Mouse (Mus musculus) CH12.LX (cell line): Measurements from ENCODE around the gene Nags. TPM values are rescaled to one million over a fixed set of nuclear protein-coding genes. Genes with fewer than 3 reads are reported as not detected.

Experiments used
- DNase-seq: peaks from one replicate; pipeline ENCODE4 v3.0.0-alpha.2; 2013; ENCODE audit errors: extremely low read depth
- H3K27ac ChIP-seq: 2 replicates; pipeline ENCODE4 v1.5.1; 2012; ENCODE audit warnings: low read depth, mild to moderate bottlenecking, control low read depth, moderate library complexity; ENCODE audit not compliant: insufficient read depth
- H3K27me3 ChIP-seq: replicated peaks from 2 replicates; pipeline ENCODE3; 2012; ENCODE audit warnings: inconsistent platforms
- H3K36me3 ChIP-seq, 2 experiments: replicated peaks in 1 of 2; 2 replicates each; pipeline versions ENCODE3 to v1.6.1; 2012; ENCODE audit warnings: inconsistent platforms in 1 of 2, low read length in 1 of 2, mild to moderate bottlenecking in 1 of 2, mixed read lengths in 1 of 2, moderate library complexity in 1 of 2; ENCODE audit not compliant: control insufficient read depth in 1 of 2, insufficient read depth in 1 of 2
- H3K4me1 ChIP-seq, 2 experiments: 2 replicates each; pipeline ENCODE4 v1.6.1; 2012; ENCODE audit warnings: inconsistent platforms in 1 of 2, moderate library complexity in 1 of 2; ENCODE audit not compliant: insufficient read depth in 2 of 2, control insufficient read depth in 1 of 2
- H3K4me2 ChIP-seq: 2 replicates; pipeline ENCODE4 v1.6.1; 2012; ENCODE audit warnings: low read depth, mild to moderate bottlenecking, control low read depth; ENCODE audit not compliant: poor library complexity, insufficient read depth, severe bottlenecking
- H3K4me3 ChIP-seq, 3 experiments: fragments of 150-350 bp in 1 of 3; sonication (generic) in 1 of 3; replicated peaks in 1 of 3; 2 replicates each; pipeline versions ENCODE3 to v1.5.1; 2011 to 2012; ENCODE audit warnings: low read depth in 2 of 3, low read length in 2 of 3, mild to moderate bottlenecking in 2 of 3, moderate library complexity in 2 of 3, control low read depth in 1 of 3, improper control_type of control experiment in 1 of 3, inconsistent platforms in 1 of 3, mixed read lengths in 1 of 3; ENCODE audit not compliant: poor library complexity in 1 of 3
- H3K79me2 ChIP-seq: replicated peaks from 2 replicates; pipeline ENCODE4 v1.6.1; 2012; ENCODE audit warnings: mild to moderate bottlenecking, moderate library complexity; ENCODE audit not compliant: control insufficient read depth, poor library complexity, insufficient read depth, severe bottlenecking; ENCODE audit errors: extremely low read depth
- H3K9ac ChIP-seq: 2 replicates; pipeline ENCODE4 v1.6.1; 2012; ENCODE audit warnings: low read depth, mild to moderate bottlenecking, control low read depth, moderate library complexity; ENCODE audit not compliant: insufficient read depth
- H3K9me3 ChIP-seq: replicated peaks from 2 replicates; pipeline ENCODE3; 2012; ENCODE audit warnings: low read length, inconsistent platforms, mixed read lengths
- BHLHE40 ChIP-seq: IDR thresholded peaks from 2 replicates; pipeline ENCODE4 v1.6.1; 2011; ENCODE audit warnings: mild to moderate bottlenecking, low read depth, low read length, improper control_type of control experiment
- CTCF ChIP-seq, 2 experiments: IDR thresholded peaks in 1 of 2; conservative IDR thresholded peaks in 1 of 2; 2 replicates each; pipeline ENCODE4 v1.5.1; 2011 to 2012; ENCODE audit warnings: low read depth in 2 of 2, low read length in 2 of 2, improper control_type of control experiment in 1 of 2, inconsistent platforms in 1 of 2, mild to moderate bottlenecking in 1 of 2, moderate library complexity in 1 of 2
- ELF1 ChIP-seq: IDR thresholded peaks from 2 replicates; pipeline ENCODE4 v1.6.1; 2014; ENCODE audit warnings: low read depth, mild to moderate bottlenecking, inconsistent platforms, low read length, improper control_type of control experiment
- ETS1 ChIP-seq: conservative IDR thresholded peaks from 2 replicates; pipeline ENCODE4 v1.6.1; 2012; ENCODE audit warnings: low read depth, mild to moderate bottlenecking, inconsistent platforms, low read length, improper control_type of control experiment, moderate library complexity
- HCFC1 ChIP-seq: IDR thresholded peaks from 2 replicates; pipeline ENCODE4 v1.6.1; 2012; ENCODE audit warnings: low read depth, mild to moderate bottlenecking, inconsistent platforms, low read length, improper control_type of control experiment
- IRF4 ChIP-seq: IDR thresholded peaks from 2 replicates; pipeline ENCODE4 v1.6.1; 2014; ENCODE audit warnings: low read depth, mild to moderate bottlenecking, inconsistent platforms, low read length, improper control_type of control experiment
- JUND ChIP-seq: conservative IDR thresholded peaks from 2 replicates; pipeline ENCODE4 v1.6.1; 2011; ENCODE audit warnings: low read depth, low read length, improper control_type of control experiment
- MAX ChIP-seq: IDR thresholded peaks from 2 replicates; pipeline ENCODE4 v1.6.1; 2011; ENCODE audit warnings: low read length, improper control_type of control experiment
- MAZ ChIP-seq: IDR thresholded peaks from 2 replicates; pipeline ENCODE4 v1.6.1; 2012; ENCODE audit warnings: low read depth, mild to moderate bottlenecking, inconsistent platforms, low read length, improper control_type of control experiment, moderate library complexity
- MEF2A ChIP-seq: IDR thresholded peaks from 2 replicates; pipeline ENCODE4 v1.6.1; 2014; ENCODE audit warnings: low read depth, mild to moderate bottlenecking, inconsistent platforms, low read length, improper control_type of control experiment, borderline replicate concordance
- MXI1 ChIP-seq: IDR thresholded peaks from 2 replicates; pipeline ENCODE4 v1.6.1; 2011; ENCODE audit warnings: mild to moderate bottlenecking, low read depth, low read length, improper control_type of control experiment
- NELFE ChIP-seq: IDR thresholded peaks from 2 replicates; pipeline ENCODE4 v1.6.1; 2011; ENCODE audit warnings: low read depth, low read length, improper control_type of control experiment
- RAD21 ChIP-seq: IDR thresholded peaks from 2 replicates; pipeline ENCODE4 v1.6.1; 2011; ENCODE audit warnings: low read depth, mild to moderate bottlenecking, low read length, improper control_type of control experiment, moderate library complexity
- RCOR1 ChIP-seq: conservative IDR thresholded peaks from 2 replicates; pipeline ENCODE4 v1.6.1; 2012; ENCODE audit warnings: low read depth, mild to moderate bottlenecking, inconsistent platforms, low read length, improper control_type of control experiment
- SMC3 ChIP-seq: IDR thresholded peaks from 2 replicates; pipeline ENCODE4 v1.6.1; 2011; ENCODE audit warnings: low read depth, low read length, improper control_type of control experiment
- TCF12 ChIP-seq: IDR thresholded peaks from 2 replicates; pipeline ENCODE4 v1.6.1; 2014; ENCODE audit warnings: low read depth, mild to moderate bottlenecking, inconsistent platforms, low read length, improper control_type of control experiment
- USF1 ChIP-seq: IDR thresholded peaks from 2 replicates; pipeline ENCODE4 v1.6.1; 2014; ENCODE audit warnings: low read depth, mild to moderate bottlenecking, inconsistent platforms, low read length, improper control_type of control experiment
- USF2 ChIP-seq: conservative IDR thresholded peaks from 2 replicates; pipeline ENCODE4 v1.6.1; 2011; ENCODE audit warnings: low read depth, low read length, improper control_type of control experiment
- ZC3H11A ChIP-seq: IDR thresholded peaks from 2 replicates; pipeline ENCODE4 v1.6.1; 2012; ENCODE audit warnings: low read depth, mild to moderate bottlenecking, inconsistent platforms, low read length, improper control_type of control experiment
- ZKSCAN1 ChIP-seq: IDR thresholded peaks from 2 replicates; pipeline ENCODE4 v1.6.1; 2012; ENCODE audit warnings: low read depth, inconsistent platforms, low read length, improper control_type of control experiment, borderline replicate concordance
- ZMIZ1 ChIP-seq: IDR thresholded peaks from 2 replicates; pipeline ENCODE4 v1.6.1; 2012; ENCODE audit warnings: low read depth, mild to moderate bottlenecking, inconsistent platforms, low read length, improper control_type of control experiment
- ZNF384 ChIP-seq: IDR thresholded peaks from 2 replicates; pipeline ENCODE4 v1.6.1; 2012; ENCODE audit warnings: low read depth, low read length, improper control_type of control experiment, inconsistent platforms
- dilution Hi-C: fragments of 300-500 bp; cut with MboI; formaldehyde crosslinking; loops from 2 replicates; pipeline ENCODE4 v1.14.3; 2020; ENCODE audit warnings: low sequenced_read_pairs; ENCODE audit not compliant: extremely low pct_unique_long_range_greater_than_20kb, extremely low pct_ligation_motif_present
- in situ Hi-C: fragments of 300-500 bp; cut with MboI; formaldehyde crosslinking; loops from 3 replicates; pipeline ENCODE4 v1.14.3; 2019; ENCODE audit warnings: low sequenced_read_pairs, low pct_ligation_motif_present, low pct_unique_long_range_greater_than_20kb, mixed read lengths
- polyA plus RNA-seq: library from polyadenylated mRNA; unstranded; fragments of >175 nt; gene quantifications from 2 replicates; pipeline ENCODE4 v1.2.1, GENCODE M21; 2012; ENCODE audit warnings: low read depth; ENCODE audit not compliant: insufficient read length
- total RNA-seq, 2 experiments: library from RNA; depleted of rRNA; stranded (reverse); fragments of 300-350 nt in 1 of 2; fragments of >200 nt in 1 of 2; gene quantifications; 2 replicates each; pipeline ENCODE4 v1.2.3; 2012 to 2014

Gene Nags
- total and polyA plus RNA-seq, 3 experiments, result not detected

GRCm38 (mm10) chr11:102140508-102140907 lies 4.8 kb upstream of the Nags start:
- peaks cover 64% of the 10 kb centered on the region for H3K27me3 ChIP-seq
- no peak overlapping the region for H3K4me3 ChIP-seq
- H3K27ac ChIP-seq, result no peak overlapping the region
- H3K36me3 ChIP-seq, result no peaks in the 10 kb centered on the region
- H3K4me1 ChIP-seq, result peaks cover 0 to 7% of the 10 kb centered on the region in 2 experiments; a peak in 2 of 4 replicates
- dilution Hi-C loops, result no loop called here
- in situ Hi-C loops, result no loop called here
- TF ChIP-seq RAD21 (peak; percentile 89), NELFE (peak; percentile 53; the same call in 1 of the 2 replicates), MAX (no peak), ZKSCAN1 (no peak), ZMIZ1 (no peak), BHLHE40 (no peak), USF1 (no peak), MAZ (no peak), CTCF (conservative IDR thresholded peaks at IDR 0.05 in 1 of 2, IDR thresholded peaks at IDR 0.05 in 1 of 2; ENCODE audit: low read depth in 2 of 2, low read length in 2 of 2) (peak; percentile 90 to 98), ZC3H11A (peak; percentile 58), TCF12 (no peak), IRF4 (peak; percentile 19; the same call in 1 of the 2 replicates), ELF1 (0 out of 2 replicates have a peak, but pooled peaks have one; percentile 5), SMC3 (peak; percentile 91), JUND (0 out of 2 replicates have a peak, but pooled peaks have one; percentile 32), MEF2A (peak; percentile 27; the same call in 1 of the 2 replicates), RCOR1 (no peak), USF2 (no peak)
- no peak overlapping the region for H3K9ac ChIP-seq
- H3K4me2 ChIP-seq, result no peak overlapping the region
- no peaks in the 10 kb centered on the region for H3K79me2 ChIP-seq
- peaks cover 2% of the 10 kb centered on the region for H3K9me3 ChIP-seq
- DNase-seq, result peak; percentile 86

- Histone ChIP-seq H3K9ac (no peak overlapping the region), H3K79me2 (no peaks in the 10 kb centered on the region)
- in situ Hi-C loops, result no loop called here
Observed at GRCm38 (mm10) chr11:102142355-102142754, 3.0 kb upstream of the Nags start.

More at GRCm38 (mm10) chr11:102142355-102142754, 3.0 kb upstream of the Nags start:
- no peaks in the 10 kb centered on the region for H3K36me3 ChIP-seq
- dilution Hi-C loops, result no loop called here
- no peak overlapping the region for H3K4me2 ChIP-seq
- peaks cover 6% of the 10 kb centered on the region for H3K9me3 ChIP-seq
- no peak overlapping the region for H3K4me3 ChIP-seq
- no peak for TF ChIP-seq NELFE
- TF ChIP-seq RCOR1, result no peak
- no peak for TF ChIP-seq MXI1
- TF ChIP-seq USF1, result no peak
- TF ChIP-seq MAZ, result no peak
- TF ChIP-seq HCFC1, result no peak
- no peak for TF ChIP-seq ZNF384
- no peak for TF ChIP-seq ETS1
- TF ChIP-seq SMC3, result no peak
- H3K27ac ChIP-seq, result no peak overlapping the region
- peaks cover 59% of the 10 kb centered on the region for H3K27me3 ChIP-seq
- H3K4me1 ChIP-seq, result peaks cover 0 to 7% of the 10 kb centered on the region in 2 experiments; a peak in 2 of 4 replicates
- no peak for DNase-seq
